Mouse (Mus musculus): ENCODE measurements around the gene Adamtsl3.

Adamtsl3 gene

GRCm38 (mm10) chr7:82494220-82494619 is 158.7 kb downstream of the Adamtsl3 start:
- no peak for DNase-seq (ENCODE audit: extremely low read depth, low read depth, low spot score)

- DNase-seq (ENCODE audit: extremely low read depth, low read depth, low spot score): no peak
Observed at GRCm38 (mm10) chr7:82497064-82497463, 161.6 kb downstream of the Adamtsl3 start.

- DNase-seq (ENCODE audit: extremely low read depth, low read depth, low spot score): no peak
Observed at GRCm38 (mm10) chr7:82501306-82501705, 165.8 kb downstream of the Adamtsl3 start.

GRCm38 (mm10) chr7:82502511-82502910 is 167.0 kb downstream of the Adamtsl3 start:
- no peak for DNase-seq (ENCODE audit: extremely low read depth, low read depth, low spot score)

- DNase-seq (ENCODE audit: extremely low read depth, low read depth, low spot score): no peak
Observed at GRCm38 (mm10) chr7:82504101-82504500, 168.6 kb downstream of the Adamtsl3 start.

GRCm38 (mm10) chr7:82530583-82530982 is 195.1 kb downstream of the Adamtsl3 start:
- DNase-seq (ENCODE audit: extremely low read depth, low read depth, low spot score): no peak

GRCm38 (mm10) chr7:82531376-82531775 is 195.9 kb downstream of the Adamtsl3 start:
- no peak for DNase-seq (ENCODE audit: extremely low read depth, low read depth, low spot score)

GRCm38 (mm10) chr7:82533188-82533587 is 197.7 kb downstream of the Adamtsl3 start:
- no peak for DNase-seq (ENCODE audit: extremely low read depth, low read depth, low spot score)

- DNase-seq (ENCODE audit: extremely low read depth, low read depth, low spot score): no peak
Observed at GRCm38 (mm10) chr7:82533747-82534504, 198.4 kb downstream of the Adamtsl3 start.

- no peak for DNase-seq (ENCODE audit: extremely low read depth, low read depth, low spot score)
Observed at GRCm38 (mm10) chr7:82544390-82544919, 209.0 kb downstream of the Adamtsl3 start.

GRCm38 (mm10) chr7:82552005-82552404 is 216.5 kb downstream of the Adamtsl3 start:
- no peak for DNase-seq (ENCODE audit: extremely low read depth, low read depth, low spot score)

GRCm38 (mm10) chr7:82555803-82556202 is 220.3 kb downstream of the Adamtsl3 start:
- DNase-seq (ENCODE audit: extremely low read depth, low read depth, low spot score): no peak

GRCm38 (mm10) chr7:82556417-82556816 is 220.9 kb downstream of the Adamtsl3 start:
- no peak for DNase-seq (ENCODE audit: extremely low read depth, low read depth, low spot score)

GRCm38 (mm10) chr7:82557111-82557510 is 221.6 kb downstream of the Adamtsl3 start:
- no peak for DNase-seq (ENCODE audit: extremely low read depth, low read depth, low spot score)

GRCm38 (mm10) chr7:82566688-82567087 is 231.2 kb downstream of the Adamtsl3 start:
- DNase-seq (ENCODE audit: extremely low read depth, low read depth, low spot score): no peak

- no peak for DNase-seq (ENCODE audit: extremely low read depth, low read depth, low spot score)
Observed at GRCm38 (mm10) chr7:82567811-82568210, 232.3 kb downstream of the Adamtsl3 start.

- DNase-seq (ENCODE audit: extremely low read depth, low read depth, low spot score): no peak
Observed at GRCm38 (mm10) chr7:82572981-82573380, 237.5 kb downstream of the Adamtsl3 start.

- no peak for DNase-seq (ENCODE audit: extremely low read depth, low read depth, low spot score)
Observed at GRCm38 (mm10) chr7:82580007-82580406, 244.5 kb downstream of the Adamtsl3 start.

- DNase-seq (ENCODE audit: extremely low read depth, low read depth, low spot score): no peak
Observed at GRCm38 (mm10) chr7:82581802-82582201, 246.3 kb downstream of the Adamtsl3 start.

- no peak for DNase-seq (ENCODE audit: extremely low read depth, low read depth, low spot score)
Observed at GRCm38 (mm10) chr7:82582534-82582933, 247.0 kb downstream of the Adamtsl3 start.

- DNase-seq (ENCODE audit: extremely low read depth, low read depth, low spot score): no peak
Observed at GRCm38 (mm10) chr7:82590931-82591330, 255.4 kb downstream of the Adamtsl3 start.

GRCm38 (mm10) chr7:82602008-82602407 is 266.5 kb downstream of the Adamtsl3 start:
- DNase-seq (ENCODE audit: extremely low read depth, low read depth, low spot score): no peak

- DNase-seq (ENCODE audit: extremely low read depth, low read depth, low spot score): no peak
Observed at GRCm38 (mm10) chr7:82605425-82605824, 269.9 kb downstream of the Adamtsl3 start.
